Mouse (Mus musculus): ENCODE results near the gene Crk. TPM values are rescaled to one million over a fixed set of nuclear protein-coding genes. Genes with fewer than 3 reads are reported as not detected.

Gene Crk
- polyA plus RNA-seq, 1 experiment, result 27.0 TPM

- no peak overlapping the region for H3K4me3 ChIP-seq (ENCODE audit: control insufficient read depth, low read depth, low read length)
- H3K36me3 ChIP-seq (ENCODE audit: control insufficient read depth, insufficient read depth, low read length), result no peaks in the 10 kb centered on the region
- H3K27ac ChIP-seq (ENCODE audit: control insufficient read depth, insufficient read depth, low read depth, low read length), result no peak overlapping the region
- no peaks in the 10 kb centered on the region for H3K27me3 ChIP-seq (ENCODE audit: control insufficient read depth, insufficient read depth, low read length)
- TF ChIP-seq CTCF (IDR thresholded peaks at IDR 0.05; ENCODE audit: control insufficient read depth, insufficient read depth, insufficient replicate concordance, low read depth, low read length) (no peak), POLR2A (IDR thresholded peaks at IDR 0.05; ENCODE audit: control insufficient read depth, low read depth, low read length) (no peak)
- H3K4me1 ChIP-seq (ENCODE audit: control insufficient read depth, insufficient read depth, low read length), result peaks cover 3% of the 10 kb centered on the region; the same call in 1 of the 2 replicates
Observed at GRCm38 (mm10) chr11:75735462-75736252, 56.6 kb downstream of the Crk start.

- Histone ChIP-seq H3K4me1 (ENCODE audit: control insufficient read depth, insufficient read depth, low read length) (peaks cover 3% of the 10 kb centered on the region; the same call in 1 of the 2 replicates), H3K27ac (ENCODE audit: control insufficient read depth, insufficient read depth, low read depth, low read length) (no peak overlapping the region), H3K27me3 (ENCODE audit: control insufficient read depth, insufficient read depth, low read length) (no peaks in the 10 kb centered on the region), H3K36me3 (ENCODE audit: control insufficient read depth, insufficient read depth, low read length) (no peaks in the 10 kb centered on the region), H3K4me3 (ENCODE audit: control insufficient read depth, low read depth, low read length) (no peak overlapping the region)
- TF ChIP-seq POLR2A (IDR thresholded peaks at IDR 0.05; ENCODE audit: control insufficient read depth, low read depth, low read length), result no peak
- no peak for TF ChIP-seq CTCF (IDR thresholded peaks at IDR 0.05; ENCODE audit: control insufficient read depth, insufficient read depth, insufficient replicate concordance, low read depth, low read length)
Observed at GRCm38 (mm10) chr11:75736978-75737377, 57.9 kb downstream of the Crk start.

GRCm38 (mm10) chr11:75737806-75738476 lies 58.9 kb downstream of the Crk start:
- Histone ChIP-seq H3K4me1 (ENCODE audit: control insufficient read depth, insufficient read depth, low read length) (peaks cover 3% of the 10 kb centered on the region; the same call in 1 of the 2 replicates), H3K27ac (ENCODE audit: control insufficient read depth, insufficient read depth, low read depth, low read length) (no peak overlapping the region), H3K4me3 (ENCODE audit: control insufficient read depth, low read depth, low read length) (no peak overlapping the region), H3K27me3 (ENCODE audit: control insufficient read depth, insufficient read depth, low read length) (no peaks in the 10 kb centered on the region), H3K36me3 (ENCODE audit: control insufficient read depth, insufficient read depth, low read length) (no peaks in the 10 kb centered on the region)
- TF ChIP-seq POLR2A (IDR thresholded peaks at IDR 0.05; ENCODE audit: control insufficient read depth, low read depth, low read length) (no peak), CTCF (IDR thresholded peaks at IDR 0.05; ENCODE audit: control insufficient read depth, insufficient read depth, insufficient replicate concordance, low read depth, low read length) (no peak)

- Histone ChIP-seq H3K4me3 (ENCODE audit: control insufficient read depth, low read depth, low read length) (no peak overlapping the region), H3K36me3 (ENCODE audit: control insufficient read depth, insufficient read depth, low read length) (no peaks in the 10 kb centered on the region), H3K27me3 (ENCODE audit: control insufficient read depth, insufficient read depth, low read length) (no peaks in the 10 kb centered on the region), H3K4me1 (ENCODE audit: control insufficient read depth, insufficient read depth, low read length) (peaks cover 3% of the 10 kb centered on the region; the same call in 1 of the 2 replicates), H3K27ac (ENCODE audit: control insufficient read depth, insufficient read depth, low read depth, low read length) (no peak overlapping the region)
- TF ChIP-seq POLR2A (IDR thresholded peaks at IDR 0.05; ENCODE audit: control insufficient read depth, low read depth, low read length) (no peak), CTCF (IDR thresholded peaks at IDR 0.05; ENCODE audit: control insufficient read depth, insufficient read depth, insufficient replicate concordance, low read depth, low read length) (no peak)
Observed at GRCm38 (mm10) chr11:75738477-75738821, 59.4 kb downstream of the Crk start.

DNA sequence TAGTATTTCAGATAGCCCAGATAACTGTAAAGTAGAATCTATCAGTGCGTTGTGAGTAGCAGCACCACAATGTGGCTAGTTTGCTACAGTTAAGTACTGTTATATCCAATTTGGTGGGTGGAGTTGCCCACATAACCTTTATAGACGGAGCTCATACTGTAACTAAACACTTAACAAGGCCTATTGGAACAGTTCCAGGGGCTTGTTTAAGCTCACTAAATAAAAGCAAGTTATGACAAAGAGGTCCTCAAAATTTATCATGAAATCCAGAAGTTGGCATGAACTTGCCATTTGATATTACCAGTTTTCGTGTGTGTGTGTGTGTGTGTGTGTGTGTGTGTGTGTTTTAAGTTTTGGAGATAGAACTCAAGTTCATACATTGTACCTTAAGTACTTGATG lies 61.1 kb downstream of the Crk start:
- no peak for TF ChIP-seq POLR2A (IDR thresholded peaks at IDR 0.05; ENCODE audit: control insufficient read depth, low read depth, low read length)
- no peak for TF ChIP-seq CTCF (IDR thresholded peaks at IDR 0.05; ENCODE audit: control insufficient read depth, insufficient read depth, insufficient replicate concordance, low read depth, low read length)
- no peak overlapping the region for H3K4me3 ChIP-seq (ENCODE audit: control insufficient read depth, low read depth, low read length)
- H3K4me1 ChIP-seq (ENCODE audit: control insufficient read depth, insufficient read depth, low read length), result no peaks in the 10 kb centered on the region
- H3K27ac ChIP-seq (ENCODE audit: control insufficient read depth, insufficient read depth, low read depth, low read length), result no peak overlapping the region
- no peaks in the 10 kb centered on the region for H3K27me3 ChIP-seq (ENCODE audit: control insufficient read depth, insufficient read depth, low read length)
- H3K36me3 ChIP-seq (ENCODE audit: control insufficient read depth, insufficient read depth, low read length), result no peaks in the 10 kb centered on the region

DNA sequence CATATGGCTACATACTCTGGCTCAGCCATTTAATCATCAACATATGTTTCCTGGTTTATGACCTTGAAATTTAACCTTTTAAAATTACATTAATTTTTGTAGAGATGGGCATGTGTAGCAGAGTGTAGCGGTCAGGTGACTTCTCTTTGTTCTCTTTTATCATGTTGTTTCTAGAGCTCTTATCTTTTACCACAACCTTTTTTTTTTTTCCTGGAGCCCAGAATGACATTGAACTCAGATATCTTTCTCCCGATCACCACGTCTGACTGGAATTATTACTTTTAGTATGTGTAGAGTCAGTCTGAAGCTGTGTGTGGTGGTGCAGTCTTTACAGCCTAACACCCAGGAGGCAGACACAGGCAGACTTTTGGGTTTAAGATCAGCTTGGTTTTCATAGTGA lies 62.6 kb downstream of the Crk start:
- H3K4me1 ChIP-seq (ENCODE audit: control insufficient read depth, insufficient read depth, low read length), result no peaks in the 10 kb centered on the region
- no peaks in the 10 kb centered on the region for H3K36me3 ChIP-seq (ENCODE audit: control insufficient read depth, insufficient read depth, low read length)
- TF ChIP-seq CTCF (IDR thresholded peaks at IDR 0.05; ENCODE audit: control insufficient read depth, insufficient read depth, insufficient replicate concordance, low read depth, low read length) (no peak), POLR2A (IDR thresholded peaks at IDR 0.05; ENCODE audit: control insufficient read depth, low read depth, low read length) (no peak)

GRCm38 (mm10) chr11:75744761-75745160 lies 65.7 kb downstream of the Crk start:
- Histone ChIP-seq H3K27me3 (ENCODE audit: control insufficient read depth, insufficient read depth, low read length) (no peaks in the 10 kb centered on the region), H3K27ac (ENCODE audit: control insufficient read depth, insufficient read depth, low read depth, low read length) (no peak overlapping the region), H3K36me3 (ENCODE audit: control insufficient read depth, insufficient read depth, low read length) (no peaks in the 10 kb centered on the region), H3K4me3 (ENCODE audit: control insufficient read depth, low read depth, low read length) (no peak overlapping the region), H3K4me1 (ENCODE audit: control insufficient read depth, insufficient read depth, low read length) (no peaks in the 10 kb centered on the region)
- TF ChIP-seq CTCF (IDR thresholded peaks at IDR 0.05; ENCODE audit: control insufficient read depth, insufficient read depth, insufficient replicate concordance, low read depth, low read length), result no peak
- no peak for TF ChIP-seq POLR2A (IDR thresholded peaks at IDR 0.05; ENCODE audit: control insufficient read depth, low read depth, low read length)

More for the DNA sequence above, 62.6 kb downstream of the Crk start:
- Histone ChIP-seq H3K27me3 (ENCODE audit: control insufficient read depth, insufficient read depth, low read length) (no peaks in the 10 kb centered on the region), H3K27ac (ENCODE audit: control insufficient read depth, insufficient read depth, low read depth, low read length) (no peak overlapping the region), H3K4me3 (ENCODE audit: control insufficient read depth, low read depth, low read length) (no peak overlapping the region)

Data from testis, adult 2 months (tissue).